Mouse (Mus musculus) heart, adult 10 weeks (tissue): ENCODE measurements around the gene Olfr2. TPM values are rescaled to one million over a fixed set of nuclear protein-coding genes. Genes with fewer than 3 reads are reported as not detected.

Experiments
- polyA plus RNA-seq: library from polyadenylated mRNA; stranded (reverse); fragments of 350-450 nt; fragmentation: Illumina TruSeq; extraction: RNeasy Lipid Tissue Mini Kit (QIAGEN cat#74804); gene quantifications from one replicate; pipeline ENCODE4 v1.2.3, GENCODE M21; 2014; ENCODE audit warnings: low read depth, low replicate concordance

Gene Olfr2
- not detected for polyA plus RNA-seq

DNA sequence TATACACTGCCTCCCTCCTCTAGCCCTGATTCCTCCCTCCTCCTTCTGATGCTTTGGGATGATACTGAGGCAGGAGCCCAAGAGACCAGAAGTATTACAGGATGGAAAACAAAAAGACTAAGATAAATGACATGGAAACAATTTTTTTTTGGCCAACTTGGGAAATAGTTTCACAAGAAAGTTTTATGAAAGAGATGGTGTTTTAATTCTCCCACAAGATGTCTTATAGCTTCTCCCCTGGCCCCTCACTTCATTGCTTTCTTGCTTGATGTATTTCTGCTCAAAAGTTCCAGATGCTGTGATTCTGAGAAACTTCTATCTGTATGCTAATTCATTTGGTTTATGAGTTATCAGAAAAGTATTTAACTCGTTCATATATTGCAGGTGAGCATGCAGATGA, at the start of gene Olfr2:
Gene Olfr2, minus strand, starts transcription at position 101 of the 400 bp plus-strand sequence.

GRCm38 (mm10) chr7:107030874-107031273, 25.0 kb upstream of the Olfr2 start, which contains the start of gene Olfr713:
Gene Olfr713, plus strand, starts transcription at chr7:107031174.

DNA sequence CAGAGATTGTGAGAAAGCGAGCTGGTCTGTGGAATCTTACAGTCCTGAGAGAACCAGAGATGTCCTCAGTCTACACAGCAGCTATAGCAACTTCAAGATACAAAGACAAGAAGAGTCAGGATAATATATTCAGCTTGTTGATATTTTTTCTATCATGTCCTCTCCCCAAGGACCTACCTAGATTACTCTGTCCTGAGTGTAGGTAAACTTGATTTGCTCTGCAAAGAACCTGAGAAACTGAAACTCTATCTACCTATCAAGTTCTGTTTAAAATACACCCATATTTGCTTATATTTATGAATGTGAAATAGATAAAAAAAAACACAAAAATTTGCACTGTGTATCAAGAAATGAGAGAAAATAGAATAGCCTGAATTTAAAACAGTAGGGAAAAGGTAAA, 30.5 kb downstream of the Olfr2 start, which contains the start of gene Olfr711:
Gene Olfr711, minus strand, starts transcription at position 101 of the 400 bp plus-strand sequence.

GRCm38 (mm10) chr7:106963837-106964236, 42.0 kb downstream of the Olfr2 start, which contains the start of gene Olfr6:
Gene Olfr6, minus strand, starts transcription at chr7:106963937.

DNA sequence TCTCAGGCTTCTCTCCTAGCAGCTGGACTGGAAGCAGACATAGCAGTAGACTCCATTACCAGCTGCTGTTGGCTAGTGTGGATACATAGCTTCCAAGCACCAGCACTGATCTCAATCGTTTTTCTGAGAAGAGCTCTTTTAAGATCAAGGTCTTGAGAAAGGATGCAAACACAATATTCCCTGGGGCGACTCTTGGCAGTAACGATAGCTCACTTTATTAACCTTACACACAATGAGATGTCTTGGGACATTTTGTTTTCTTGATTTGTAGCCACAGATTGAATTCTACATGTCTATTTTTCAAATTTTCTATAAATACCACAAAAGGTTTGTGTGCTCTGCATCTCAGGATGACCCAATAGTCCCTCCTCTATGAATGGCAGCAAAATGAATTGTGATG, 57.7 kb downstream of the Olfr2 start, which contains the start of gene Olfr710:
Gene Olfr710, minus strand, starts transcription at position 101 of the 400 bp plus-strand sequence.

Other genes starting within 250 kb of the Olfr2 start
- gene Olfr699, start 212.9 kb downstream of the Olfr2 start, polyA plus RNA-seq = not detected
- gene Olfr700, start 197.2 kb downstream of the Olfr2 start, polyA plus RNA-seq = not detected
- gene Olfr701, start 191.9 kb downstream of the Olfr2 start, polyA plus RNA-seq = not detected
- gene Olfr702, start 172.2 kb downstream of the Olfr2 start, polyA plus RNA-seq = not detected
- not detected for gene Olfr703, start 162.7 kb downstream of the Olfr2 start, polyA plus RNA-seq
- gene Olfr704, start 142.9 kb downstream of the Olfr2 start, polyA plus RNA-seq = not detected
- gene Olfr705, start 129.2 kb downstream of the Olfr2 start, polyA plus RNA-seq = not detected
- not detected for gene Olfr706, start 117.9 kb downstream of the Olfr2 start, polyA plus RNA-seq
- gene Olfr707, start 104.8 kb downstream of the Olfr2 start, polyA plus RNA-seq = not detected
- gene Olfr1532-ps1, start 98.1 kb downstream of the Olfr2 start, polyA plus RNA-seq = not detected
- gene Olfr709-ps1, start 73.9 kb downstream of the Olfr2 start, polyA plus RNA-seq = not detected
- gene Olfr710, start 57.8 kb downstream of the Olfr2 start, polyA plus RNA-seq = not detected
- gene Olfr6, start 42.1 kb downstream of the Olfr2 start, polyA plus RNA-seq = not detected
- not detected for gene Olfr711, start 30.6 kb downstream of the Olfr2 start, polyA plus RNA-seq
- not detected for gene Olfr713, start 25.1 kb upstream of the Olfr2 start, polyA plus RNA-seq
- gene Olfr714, start 64.9 kb upstream of the Olfr2 start, polyA plus RNA-seq = not detected
- gene Olfr17, start 87.1 kb upstream of the Olfr2 start, polyA plus RNA-seq = not detected
- gene Olfr715b, start 104.3 kb upstream of the Olfr2 start, polyA plus RNA-seq = not detected
- gene Olfr715, start 125.0 kb upstream of the Olfr2 start, polyA plus RNA-seq = not detected
- gene Olfr716, start 132.3 kb upstream of the Olfr2 start, polyA plus RNA-seq = not detected
- gene Nlrp14, start 160.9 kb upstream of the Olfr2 start, polyA plus RNA-seq = not detected
- not detected for gene Rbmxl2, start 203.4 kb upstream of the Olfr2 start, polyA plus RNA-seq